Mouse (Mus musculus) spleen, postnatal 0 days (tissue): ENCODE data around the gene Olfr283. TPM values are rescaled to one million over a fixed set of nuclear protein-coding genes. Genes with fewer than 3 reads are reported as not detected.

Experiments used
- polyA plus RNA-seq: library from polyadenylated mRNA; unstranded; fragments of >200 nt; fragmentation: Nextera tagmentation; extraction: Ambion mirVana; gene quantifications from 2 replicates; pipeline ENCODE4 v1.2.1, GENCODE M21; 2015

The Olfr283 gene
- polyA plus RNA-seq = not detected in 2 replicates

DNA sequence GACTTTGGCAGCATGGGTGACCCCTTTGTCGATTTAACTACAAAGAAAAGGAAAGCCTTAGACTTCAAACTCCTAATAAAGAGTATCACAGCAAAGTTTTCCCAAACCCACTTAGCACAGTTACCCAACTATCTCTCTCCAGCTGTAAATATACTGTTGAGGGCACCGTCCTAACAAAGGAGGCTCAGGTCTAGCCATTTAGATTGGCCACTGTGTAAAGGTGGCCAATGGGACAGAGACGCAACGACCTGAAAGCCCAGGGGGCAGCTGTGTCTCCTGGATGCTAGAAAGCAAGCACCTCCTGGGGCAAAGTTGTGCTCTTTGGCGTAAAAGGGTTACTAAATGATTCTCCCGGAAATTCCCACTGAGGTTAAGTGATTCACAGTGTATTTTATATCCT is at the start of gene Olfr283:
Olfr283 (minus strand) TSS at position 101 of the 400 bp plus-strand sequence.

DNA sequence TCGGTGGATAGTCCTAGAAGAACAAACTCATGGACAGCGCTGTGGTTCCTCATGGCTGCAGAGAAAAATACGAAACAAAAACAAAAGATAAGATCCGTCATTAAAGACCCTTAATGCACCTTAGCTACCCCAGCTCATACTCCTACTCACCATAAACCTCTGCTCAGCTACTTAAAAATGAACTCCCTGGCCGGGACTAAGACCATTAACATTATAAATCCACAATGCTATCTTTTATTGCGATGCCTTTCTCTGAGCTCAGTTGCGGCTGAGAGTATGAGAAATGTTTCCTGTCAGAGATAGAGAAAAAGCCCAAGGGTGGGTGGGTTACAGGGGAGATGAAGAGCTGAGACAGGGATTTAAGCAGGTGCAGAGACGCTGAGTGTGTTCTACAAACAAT is 39.9 kb downstream of the Olfr283 start, which contains the start of gene Olfr284:
Olfr284 (minus strand) TSS at position 101 of the 400 bp plus-strand sequence.

Other genes starting within 250 kb of the Olfr283 start
- gene Asb8, start 215.3 kb downstream of the Olfr283 start, polyA plus RNA-seq = 23.8 and 26.0 TPM in 2 replicates
- 0.07 TPM in 1 of 2 replicates, not detected in the other for gene Ccdc184, start 213.8 kb downstream of the Olfr283 start, polyA plus RNA-seq
- not detected in 2 replicates for gene Olfr288, start 185.4 kb downstream of the Olfr283 start, polyA plus RNA-seq
- not detected in 2 replicates for gene Gm44579, start 160.0 kb downstream of the Olfr283 start, polyA plus RNA-seq
- not detected in 2 replicates for gene Olfr287, start 159.9 kb downstream of the Olfr283 start, polyA plus RNA-seq
- not detected in 2 replicates for gene Olfr286, start 146.5 kb downstream of the Olfr283 start, polyA plus RNA-seq
- not detected in 2 replicates for gene H1fnt, start 123.7 kb downstream of the Olfr283 start, polyA plus RNA-seq
- gene Zfp641, start 84.8 kb downstream of the Olfr283 start, polyA plus RNA-seq = 0.10 and 0.13 TPM in 2 replicates
- gene Olfr285, start 63.6 kb downstream of the Olfr283 start, polyA plus RNA-seq = not detected in 2 replicates
- not detected in 2 replicates for gene Olfr284, start 40.0 kb downstream of the Olfr283 start, polyA plus RNA-seq
- gene Olfr282, start 50.3 kb upstream of the Olfr283 start, polyA plus RNA-seq = not detected in 2 replicates
- not detected in 2 replicates for gene Olfr281, start 71.6 kb upstream of the Olfr283 start, polyA plus RNA-seq
- not detected in 2 replicates for gene OR5BS1P, start 89.0 kb upstream of the Olfr283 start, polyA plus RNA-seq
- gene Lalba, start 101.8 kb upstream of the Olfr283 start, polyA plus RNA-seq = 0.26 and 0.63 TPM in 2 replicates
- not detected in 2 replicates for gene Olfr279, start 111.5 kb upstream of the Olfr283 start, polyA plus RNA-seq
- gene Kansl2, start 153.3 kb upstream of the Olfr283 start, polyA plus RNA-seq = 50.7 and 51.7 TPM in 2 replicates
- gene Ccnt1, start 190.0 kb upstream of the Olfr283 start, polyA plus RNA-seq = 35.3 and 37.5 TPM in 2 replicates
- 0.25 TPM in 1 of 2 replicates, not detected in the other for gene 4930415O20Rik, start 190.1 kb upstream of the Olfr283 start, polyA plus RNA-seq
- gene Adcy6, start 229.1 kb upstream of the Olfr283 start, polyA plus RNA-seq = 10.8 and 11.4 TPM in 2 replicates
- 2.7 and 5.0 TPM in 2 replicates for gene Cacnb3, start 249.9 kb upstream of the Olfr283 start, polyA plus RNA-seq